Mouse (Mus musculus) cortical plate, adult 2 months (tissue): ENCODE results near the gene Rab11fip4. TPM values are rescaled to one million over a fixed set of nuclear protein-coding genes. Genes with fewer than 3 reads are reported as not detected.
A peak's percentile ranks its signal among the peaks of the same experiment; 100 is the strongest.

ENCODE experiments used
- H3K27ac ChIP-seq: fragments of 200-500 bp; 2 replicates; pipeline ENCODE4 v1.5.1; 2012; ENCODE audit warnings: low read length, control low read depth, inconsistent platforms; ENCODE audit not compliant: insufficient read depth
- H3K4me1 ChIP-seq: fragments of 200-500 bp; 2 replicates; pipeline ENCODE4 v1.6.1; 2011; ENCODE audit warnings: low read length; ENCODE audit not compliant: control insufficient read depth, insufficient read depth
- H3K4me3 ChIP-seq: fragments of 200-500 bp; 2 replicates; pipeline ENCODE4 v1.5.1; 2011; ENCODE audit warnings: mild to moderate bottlenecking, low read length, control low read depth; ENCODE audit not compliant: insufficient read depth
- CTCF ChIP-seq: fragments of 200-500 bp; IDR thresholded peaks from 2 replicates; pipeline ENCODE4 v1.5.1; 2011; ENCODE audit warnings: mild to moderate bottlenecking, control low read depth, low read length; ENCODE audit not compliant: insufficient read depth; ENCODE audit errors: extremely low read depth
- POLR2A ChIP-seq: fragments of 200-500 bp; IDR thresholded peaks from 2 replicates; pipeline ENCODE4 v1.6.1; 2011; ENCODE audit warnings: mild to moderate bottlenecking, low read length, control low read depth; ENCODE audit not compliant: insufficient read depth; ENCODE audit errors: extremely low read depth
- polyA plus RNA-seq: library from polyadenylated mRNA; depleted of rRNA; stranded (reverse); fragments of >200 nt; gene quantifications from 2 replicates; pipeline ENCODE4 v1.2.3, GENCODE M21; 2012

Rab11fip4 gene
- polyA plus RNA-seq, 1 experiment = 135 TPM

DNA sequence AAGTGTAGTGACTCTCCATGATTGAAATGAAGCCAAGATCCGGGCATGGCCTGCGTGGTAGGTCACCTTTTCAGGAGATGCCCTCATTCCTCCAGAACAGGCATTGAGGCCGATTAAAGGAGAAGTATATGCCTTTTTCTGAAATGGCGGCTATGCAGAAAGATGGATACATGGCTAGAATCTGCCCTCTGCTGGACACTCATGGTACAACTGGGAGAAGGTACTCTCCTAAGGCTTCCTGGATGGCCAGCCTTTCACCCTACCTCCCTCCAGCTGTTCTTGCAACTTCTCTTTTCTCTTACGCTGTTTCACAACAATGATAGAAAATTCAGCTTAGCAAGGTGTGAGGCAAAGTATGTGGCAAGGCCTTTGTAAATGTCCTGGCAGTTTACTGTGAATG lies 13.3 kb upstream of the Rab11fip4 start:
- Histone ChIP-seq H3K4me3 (no peak overlapping the region), H3K27ac (no peak overlapping the region), H3K4me1 (peaks cover 4% of the 10 kb centered on the region)
- TF ChIP-seq CTCF (peak; percentile 77), POLR2A (no peak)

GRCm38 (mm10) chr11:79580660-79581059 lies 10.4 kb upstream of the Rab11fip4 start:
- Histone ChIP-seq H3K4me1 (peaks cover 4% of the 10 kb centered on the region), H3K27ac (no peak overlapping the region), H3K4me3 (no peak overlapping the region)
- TF ChIP-seq CTCF (0 out of 2 replicates have a peak, but pooled peaks have one; percentile 16), POLR2A (no peak)

- TF ChIP-seq POLR2A = no peak
- no peak for TF ChIP-seq CTCF
- H3K4me3 ChIP-seq = no peak overlapping the region
- H3K27ac ChIP-seq = no peak overlapping the region
- peaks cover 4% of the 10 kb centered on the region for H3K4me1 ChIP-seq
Measured at GRCm38 (mm10) chr11:79581257-79581656, 9.8 kb upstream of the Rab11fip4 start.

DNA sequence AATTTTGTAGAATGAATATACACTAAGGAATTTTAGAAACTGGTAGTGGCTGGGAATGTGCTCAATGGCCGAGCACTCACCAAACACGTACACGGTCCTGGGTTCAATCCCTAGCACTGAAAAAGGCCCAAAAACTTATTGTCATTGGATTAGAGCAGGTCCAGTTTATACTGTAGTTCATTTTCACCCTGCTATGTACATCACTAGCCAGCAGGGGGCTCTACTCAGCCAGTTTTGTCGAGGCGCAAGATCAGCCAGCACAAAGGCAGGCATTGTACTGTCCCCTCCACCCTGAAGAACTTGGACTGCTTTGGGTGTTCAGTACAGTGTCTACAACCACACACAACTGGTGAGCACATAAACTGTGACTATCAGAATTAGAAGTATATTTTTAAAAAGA lies 6.8 kb upstream of the Rab11fip4 start:
- H3K4me3 ChIP-seq = no peak overlapping the region
- H3K27ac ChIP-seq = no peak overlapping the region
- H3K4me1 ChIP-seq = no peaks in the 10 kb centered on the region
- TF ChIP-seq POLR2A (no peak), CTCF (peak; percentile 87)

DNA sequence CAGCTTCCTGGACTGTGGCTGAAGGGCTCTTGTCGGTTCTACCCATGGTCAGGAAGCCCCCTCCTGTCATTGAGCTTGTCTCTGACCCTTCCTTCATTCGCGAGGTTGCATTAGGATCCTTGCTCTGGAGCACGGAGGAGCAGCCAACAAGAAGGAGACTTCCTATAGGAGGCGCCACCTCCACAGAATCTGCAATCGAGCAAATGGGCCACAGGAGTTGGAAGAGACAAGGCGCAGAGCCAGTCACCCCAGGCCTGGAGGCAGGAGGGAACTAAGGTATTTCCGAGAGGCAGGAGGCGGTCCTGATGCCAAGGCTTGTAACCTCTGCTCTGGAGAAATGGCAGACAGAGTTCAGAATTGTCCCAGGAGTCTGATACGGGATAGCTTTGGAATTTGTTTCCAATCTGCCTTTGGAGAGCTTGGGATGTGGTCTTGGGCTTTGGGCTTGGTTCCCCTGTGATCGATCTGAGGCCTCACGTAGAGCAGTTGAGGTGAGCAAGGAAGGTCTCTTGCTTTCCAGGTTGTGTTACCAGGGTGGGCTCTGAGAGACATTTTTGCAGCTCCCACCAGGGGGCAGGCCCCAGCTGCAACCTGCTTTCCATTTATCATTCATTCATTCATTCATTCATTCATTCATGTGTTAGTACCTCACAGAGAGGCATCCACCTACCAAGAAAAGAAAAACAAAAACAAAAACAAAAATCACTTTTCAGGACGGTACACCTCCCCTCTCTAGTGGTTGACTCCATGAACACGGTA lies 1.5 kb upstream of the Rab11fip4 start:
- no peak overlapping the region for H3K27ac ChIP-seq
- TF ChIP-seq CTCF (peak; percentile 50; the same call in 1 of the 2 replicates), POLR2A (no peak)
- H3K4me3 ChIP-seq = no peak overlapping the region
- peaks cover 5% of the 10 kb centered on the region; the same call in 1 of the 2 replicates for H3K4me1 ChIP-seq

GRCm38 (mm10) chr11:79591591-79591975 lies 571 bp downstream of the Rab11fip4 start:
- Histone ChIP-seq H3K4me1 (peaks cover 5% of the 10 kb centered on the region; the same call in 1 of the 2 replicates), H3K4me3 (peak overlapping the region; percentile 96), H3K27ac (peak overlapping the region; percentile 87)
- TF ChIP-seq CTCF (no peak), POLR2A (0 out of 2 replicates have a peak, but pooled peaks have one; percentile 31)

DNA sequence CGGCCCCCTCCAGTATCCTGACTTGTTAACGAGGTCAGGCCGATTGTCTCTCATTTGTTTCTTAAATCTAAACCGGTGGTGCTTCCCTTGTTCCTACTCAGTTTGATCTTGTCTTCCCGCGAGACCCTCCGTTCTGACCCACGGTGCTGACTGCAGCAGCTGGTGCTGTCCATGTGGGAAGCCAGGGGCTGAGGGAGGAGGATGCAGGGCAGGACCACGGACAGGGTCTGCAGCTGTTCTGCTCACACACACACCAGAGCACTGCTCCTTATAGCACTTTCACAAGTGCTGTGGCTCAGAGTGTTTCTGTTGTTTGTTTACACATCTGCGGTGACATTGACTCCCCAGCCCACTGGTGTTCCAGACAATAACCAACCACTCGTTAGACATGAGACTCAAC lies 2.5 kb downstream of the Rab11fip4 start:
- Histone ChIP-seq H3K4me1 (peaks cover 5% of the 10 kb centered on the region; the same call in 1 of the 2 replicates), H3K27ac (no peak overlapping the region), H3K4me3 (no peak overlapping the region; the same call in 1 of the 2 replicates)
- no peak for TF ChIP-seq CTCF
- no peak for TF ChIP-seq POLR2A

DNA sequence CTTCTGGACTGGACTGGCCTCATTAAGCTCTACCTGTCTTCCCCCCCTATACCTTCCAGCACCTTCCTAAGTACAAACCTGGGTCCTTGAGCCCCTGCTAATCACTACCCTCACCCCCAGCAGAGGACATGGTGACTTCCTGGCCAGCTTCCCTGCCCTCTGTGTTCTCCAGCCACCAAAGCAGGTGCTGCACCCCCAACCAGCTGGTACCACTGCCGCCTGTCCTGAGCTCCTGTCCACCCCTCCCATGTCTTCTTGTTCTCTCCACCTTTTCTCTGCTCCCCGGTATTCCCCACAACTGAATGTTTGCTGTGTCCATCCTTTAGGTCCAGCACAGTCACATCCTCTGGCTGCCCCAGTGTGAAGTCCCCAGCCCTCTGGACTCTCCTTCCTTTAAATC lies 19.4 kb downstream of the Rab11fip4 start:
- Histone ChIP-seq H3K4me1 (peaks cover 11% of the 10 kb centered on the region; the same call in 1 of the 2 replicates), H3K4me3 (no peak overlapping the region), H3K27ac (0 out of 2 replicates have a peak overlapping the region, but pooled peaks have one; percentile 18)
- no peak for TF ChIP-seq CTCF
- TF ChIP-seq POLR2A = no peak

- no peak overlapping the region for H3K4me3 ChIP-seq
- 0 out of 2 replicates have a peak overlapping the region, but pooled peaks have one; percentile 8 for H3K27ac ChIP-seq
- no peak for TF ChIP-seq POLR2A
- TF ChIP-seq CTCF = no peak
- H3K4me1 ChIP-seq = peaks cover 11% of the 10 kb centered on the region; the same call in 1 of the 2 replicates
Measured at GRCm38 (mm10) chr11:79611011-79611666, 20.1 kb downstream of the Rab11fip4 start.
